Mouse (Mus musculus) hindbrain, embryonic 15.5 days (tissue): ENCODE data around the gene Rwdd2a. TPM values are rescaled to one million over a fixed set of nuclear protein-coding genes. Genes with fewer than 3 reads are reported as not detected.
"Not testable (repeated sequence)": the region's sequence is repeated elsewhere in the genome, so short reads cannot be mapped to it uniquely, and the experiment has no call there.

Experiments
- ATAC-seq: fragments of 200-750 bp; cut with Nextera tagmentation; 2 replicates; pipeline ENCODE4 v1.8.0; 2017; ENCODE audit warnings: low read depth, moderate number of reproducible peaks, moderate TSS enrichment; ENCODE audit not compliant: low FRiP score
- H3K27ac ChIP-seq: fragments of 300-500 bp; sonication (generic); replicated peaks from 2 replicates; pipeline ENCODE4 v1.5.1; 2015; ENCODE audit warnings: mild to moderate bottlenecking, inconsistent platforms
- H3K27me3 ChIP-seq: fragments of 300-500 bp; sonication (generic); 2 replicates; pipeline ENCODE4 v1.6.1; 2015; ENCODE audit warnings: control low read depth, inconsistent platforms
- H3K36me3 ChIP-seq: fragments of 300-500 bp; sonication (generic); 2 replicates; pipeline ENCODE4 v1.6.1; 2015; ENCODE audit warnings: control low read depth, inconsistent platforms
- H3K4me1 ChIP-seq: fragments of 300-500 bp; sonication (generic); replicated peaks from 2 replicates; pipeline ENCODE4 v1.6.1; 2015; ENCODE audit warnings: control low read depth, inconsistent platforms
- H3K4me2 ChIP-seq: fragments of 300-500 bp; sonication (generic); 2 replicates; pipeline ENCODE4 v1.6.1; 2015; ENCODE audit warnings: moderate library complexity, mild to moderate bottlenecking, inconsistent platforms
- H3K4me3 ChIP-seq: fragments of 300-500 bp; sonication (generic); 2 replicates; pipeline ENCODE4 v1.5.1; 2015; ENCODE audit warnings: mild to moderate bottlenecking, inconsistent platforms
- H3K9ac ChIP-seq: fragments of 300-500 bp; sonication (generic); 2 replicates; pipeline ENCODE4 v1.6.1; 2015; ENCODE audit warnings: inconsistent platforms
- H3K9me3 ChIP-seq: fragments of 300-500 bp; sonication (generic); 2 replicates; pipeline ENCODE4 v1.6.1; 2016; ENCODE audit warnings: control low read depth, inconsistent platforms
- WGBS: fragments of 180-500 bp; shearing (Covaris S2); methylation state at CpG from one replicate; pipeline ENCODE4 v1.1.7; 2015; 5-methylcytosine and 5-hydroxymethylcytosine counted together
- polyA plus RNA-seq: library from polyadenylated mRNA; unstranded; fragments of >200 nt; fragmentation: Nextera tagmentation; extraction: Ambion mirVana; gene quantifications from 2 replicates; pipeline ENCODE4 v1.2.1, GENCODE M21; 2015

Gene Rwdd2a
- polyA plus RNA-seq, 1 experiment from 2014 or later, result 25.2 TPM

DNA sequence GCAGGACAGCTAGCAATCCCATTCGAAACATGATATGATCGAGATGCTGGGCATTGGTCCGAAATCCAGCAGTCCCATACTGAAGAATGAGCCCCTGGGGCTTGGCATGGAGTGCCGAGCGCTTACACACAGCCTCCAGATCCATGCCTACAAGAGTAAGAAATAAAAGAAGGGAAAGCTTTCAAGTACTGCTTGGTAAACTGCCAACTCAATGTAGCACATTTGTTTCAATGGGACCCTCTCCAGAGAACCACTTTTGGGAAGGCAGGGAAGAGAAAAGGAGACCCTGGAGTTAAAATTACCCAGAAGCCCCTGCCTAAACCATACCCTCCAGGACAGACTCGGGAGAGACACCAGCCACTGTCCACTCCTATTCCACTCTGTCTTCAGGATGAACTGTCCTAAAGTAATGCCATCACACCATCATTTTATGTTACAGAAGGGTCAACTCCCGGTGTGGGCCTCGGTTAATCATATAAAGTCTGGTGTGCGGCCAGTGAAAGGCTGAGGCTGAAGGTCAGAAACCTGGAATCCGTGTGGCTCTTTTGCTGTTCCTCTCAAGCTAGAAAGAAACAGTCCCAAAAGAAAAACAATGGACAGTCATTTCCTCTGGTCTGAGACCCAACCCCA, 1.4 kb upstream of the Rwdd2a start:
- H3K27ac ChIP-seq, result no peak overlapping the region
- H3K4me2 ChIP-seq, result peak overlapping the region; percentile 97
- ATAC-seq, result no peak
- peaks cover 22% of the 10 kb centered on the region for H3K4me1 ChIP-seq
- no peaks in the 10 kb centered on the region for H3K9me3 ChIP-seq
- peak overlapping the region; percentile 60 for H3K4me3 ChIP-seq
- 0 out of 2 replicates have a peak overlapping the region, but pooled peaks have one; percentile 17 for H3K9ac ChIP-seq
- H3K27me3 ChIP-seq, result no peaks in the 10 kb centered on the region
- H3K36me3 ChIP-seq, result peaks cover 23% of the 10 kb centered on the region
- WGBS, result 73% methylated on average over 10 of the region's 10 CpGs

DNA sequence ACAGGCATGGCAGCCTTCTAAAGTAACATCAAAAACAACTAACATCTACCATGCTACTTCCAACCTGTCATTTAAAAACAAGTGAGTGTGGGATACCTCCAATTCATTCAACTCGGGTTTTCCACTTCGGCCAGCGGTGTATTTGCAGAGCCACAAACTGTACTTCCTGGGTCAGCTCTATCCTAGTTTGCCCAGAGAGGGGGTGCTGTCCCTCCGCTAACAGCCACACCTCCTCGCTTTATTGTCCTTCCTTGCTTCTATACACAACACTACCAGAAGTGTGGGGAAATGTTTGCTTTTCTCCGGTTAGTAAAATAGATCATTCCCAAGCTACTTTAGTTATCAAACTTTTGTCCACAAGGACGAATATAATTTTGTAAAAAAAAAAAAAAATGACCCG, 845 bp upstream of the Rwdd2a start:
- ATAC-seq, result no peak
- WGBS, result 19% methylated on average over 8 of the region's 8 CpGs
- Histone ChIP-seq H3K9ac (peak overlapping the region; percentile 55), H3K27me3 (no peaks in the 10 kb centered on the region), H3K4me2 (peak overlapping the region; percentile 97), H3K27ac (no peak overlapping the region; the same call in 1 of the 2 replicates), H3K4me1 (peaks cover 22% of the 10 kb centered on the region), H3K4me3 (peak overlapping the region; percentile 60), H3K36me3 (peaks cover 23% of the 10 kb centered on the region), H3K9me3 (no peaks in the 10 kb centered on the region)

DNA sequence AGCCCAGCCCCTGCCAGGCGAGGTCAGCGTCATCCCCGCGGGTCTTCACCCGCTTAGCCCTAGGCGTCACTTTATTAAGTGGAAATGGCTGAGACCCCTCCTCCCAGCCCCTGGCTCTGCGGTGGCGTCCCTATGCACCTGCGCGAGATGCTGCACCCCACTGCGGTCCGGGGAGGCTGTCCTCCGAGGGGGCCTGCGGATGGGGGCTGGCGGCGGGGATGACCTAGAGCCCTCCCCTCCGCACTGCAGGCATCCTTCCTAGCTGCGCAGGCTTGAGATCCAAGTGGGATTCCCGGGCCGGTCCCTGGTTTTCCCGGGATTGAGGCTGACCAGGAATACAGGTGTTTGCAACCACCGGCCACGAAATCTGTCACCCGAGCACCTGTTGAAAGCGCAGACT, 405 bp downstream of the Rwdd2a start:
- Histone ChIP-seq H3K4me3 (peak overlapping the region; percentile 60), H3K9ac (peak overlapping the region; percentile 50), H3K4me2 (peak overlapping the region; percentile 97), H3K36me3 (peaks cover 12% of the 10 kb centered on the region; the same call in 1 of the 2 replicates), H3K27me3 (no peaks in the 10 kb centered on the region), H3K27ac (0 out of 2 replicates have a peak overlapping the region, but pooled peaks have one; percentile 31), H3K4me1 (peaks cover 22% of the 10 kb centered on the region), H3K9me3 (no peaks in the 10 kb centered on the region)
- WGBS, result under 1% methylated on average over 25 of the region's 25 CpGs
- no peak for ATAC-seq

DNA sequence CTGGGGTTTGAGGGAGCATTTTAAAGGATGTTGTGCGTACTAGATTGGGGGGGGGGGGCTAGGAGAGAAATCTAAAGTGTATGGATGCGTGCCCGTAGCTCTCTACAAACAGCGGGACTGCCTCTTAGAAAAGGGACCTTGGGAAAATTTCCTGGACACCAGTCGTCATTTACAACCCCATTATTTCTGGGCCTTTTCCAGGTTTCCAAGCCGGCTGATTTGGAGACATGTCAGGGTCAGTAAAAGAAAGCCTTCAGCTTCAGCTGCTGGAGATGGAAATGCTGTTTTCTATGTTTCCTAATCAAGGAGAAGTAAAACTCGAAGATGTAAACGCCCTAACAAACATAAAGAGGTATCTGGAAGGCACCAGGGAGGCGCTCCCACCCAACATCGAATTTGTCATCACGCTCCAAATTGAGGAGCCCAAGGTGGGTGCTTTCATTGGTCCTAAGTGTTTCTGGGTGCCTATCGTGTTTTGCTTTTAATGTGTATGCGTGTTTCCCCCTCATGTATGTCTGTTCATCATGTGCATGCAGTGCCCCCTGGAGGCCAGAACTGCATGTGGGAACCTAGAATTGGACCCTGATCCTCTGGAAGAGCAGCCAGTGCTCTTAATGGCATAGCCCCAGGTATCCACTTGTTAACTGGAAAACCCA, 973 bp downstream of the Rwdd2a start:
- Histone ChIP-seq H3K4me1 (peaks cover 22% of the 10 kb centered on the region), H3K4me2 (peak overlapping the region; percentile 97), H3K9ac (peak overlapping the region; percentile 50), H3K9me3 (no peaks in the 10 kb centered on the region), H3K36me3 (peaks cover 9% of the 10 kb centered on the region; the same call in 1 of the 2 replicates), H3K27me3 (no peaks in the 10 kb centered on the region), H3K4me3 (peak overlapping the region; percentile 60), H3K27ac (no peak overlapping the region)
- no peak for ATAC-seq
- WGBS, result 9% methylated on average over 13 of the region's 13 CpGs

DNA sequence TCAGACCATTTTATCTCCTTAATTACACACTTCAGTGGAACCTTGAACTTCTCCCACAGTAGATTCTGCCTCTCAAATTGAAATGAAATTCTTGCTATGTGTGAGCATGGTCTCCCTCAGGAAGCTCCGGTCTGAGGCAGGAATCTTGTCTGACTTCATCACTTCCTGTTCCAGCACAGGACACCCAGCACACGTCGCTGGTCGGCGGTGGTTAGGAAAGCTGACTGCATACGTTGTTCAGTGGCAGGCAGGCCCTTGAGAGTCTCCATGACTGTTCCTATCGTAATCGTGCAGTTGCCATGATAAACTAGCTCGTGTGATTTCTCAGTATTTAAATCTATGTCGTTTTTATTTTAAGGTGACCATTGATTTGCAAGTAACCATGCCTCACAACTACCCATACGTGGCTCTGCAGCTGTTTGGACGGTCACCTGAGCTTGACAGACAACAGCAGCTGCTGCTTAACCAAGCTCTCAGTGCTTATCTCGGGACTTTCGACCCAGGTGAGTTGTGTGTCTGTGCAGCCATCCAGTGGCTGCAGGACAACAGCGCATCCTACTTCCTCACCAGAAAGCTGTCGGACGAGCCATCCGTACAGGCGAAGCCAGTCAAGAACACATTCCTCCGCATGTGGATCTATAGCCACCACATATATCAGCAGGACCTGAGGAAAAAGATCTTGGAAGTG, 2.0 kb downstream of the Rwdd2a start:
- no peak for ATAC-seq
- no peaks in the 10 kb centered on the region for H3K27me3 ChIP-seq
- peaks cover 22% of the 10 kb centered on the region for H3K4me1 ChIP-seq
- H3K27ac ChIP-seq, result no peak overlapping the region
- H3K9ac ChIP-seq, result no peak overlapping the region
- H3K4me2 ChIP-seq, result no peak overlapping the region
- WGBS, result 86% methylated on average over 20 of the region's 20 CpGs
- H3K4me3 ChIP-seq, result no peak overlapping the region
- H3K36me3 ChIP-seq, result peaks cover 3% of the 10 kb centered on the region; the same call in 1 of the 2 replicates
- no peaks in the 10 kb centered on the region for H3K9me3 ChIP-seq

DNA sequence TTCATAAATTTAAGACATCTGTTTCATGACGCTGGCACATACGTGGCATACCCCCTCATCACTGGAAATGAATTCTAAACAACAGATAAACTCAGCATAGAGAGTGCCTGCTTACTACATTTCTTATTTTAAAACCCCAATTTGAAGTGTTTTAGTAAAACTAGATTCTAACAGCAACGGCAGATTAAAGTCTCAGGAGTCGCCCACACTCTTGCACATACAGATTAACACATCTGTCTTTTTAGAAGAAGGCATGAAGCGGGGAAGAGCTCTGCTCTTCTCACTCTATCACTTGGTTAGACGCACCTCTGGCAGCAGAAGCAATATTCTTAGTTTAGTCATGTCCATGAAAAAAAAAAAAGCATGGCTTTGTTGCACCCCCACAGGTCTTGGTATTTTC, 3.4 kb downstream of the Rwdd2a start:
- no peaks in the 10 kb centered on the region for H3K9me3 ChIP-seq
- H3K36me3 ChIP-seq, result 0 out of 2 replicates have a peak, but pooled peaks cover 5% of the 10 kb centered on the region
- ATAC-seq, result no peak
- no peak overlapping the region for H3K9ac ChIP-seq
- H3K27ac ChIP-seq, result no peak overlapping the region
- no peak overlapping the region for H3K4me2 ChIP-seq
- peaks cover 20% of the 10 kb centered on the region for H3K4me1 ChIP-seq
- 95% methylated on average over 6 of the region's 6 CpGs for WGBS
- no peaks in the 10 kb centered on the region for H3K27me3 ChIP-seq
- no peak overlapping the region for H3K4me3 ChIP-seq

DNA sequence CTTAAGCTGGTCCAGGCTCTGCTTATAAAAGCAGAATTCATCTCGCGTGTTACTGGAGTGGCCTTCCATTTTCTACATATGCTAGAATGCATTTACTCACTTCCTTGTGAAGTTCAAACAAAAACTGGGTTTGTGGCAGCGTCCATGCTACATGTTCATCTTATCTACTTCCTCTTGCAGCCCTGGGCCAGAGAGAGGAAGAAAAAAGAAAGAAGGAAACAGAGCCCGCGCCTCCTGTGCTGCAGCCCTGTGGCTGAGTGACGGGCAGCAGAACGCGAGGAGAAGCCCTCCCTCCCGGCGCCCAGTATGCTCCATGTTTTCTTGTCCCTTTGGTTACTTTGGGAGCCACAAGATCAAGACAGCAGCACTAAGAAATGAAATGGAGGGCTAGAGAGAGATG, 7.9 kb downstream of the Rwdd2a start:
- no peak overlapping the region for H3K4me3 ChIP-seq
- H3K27me3 ChIP-seq, result no peaks in the 10 kb centered on the region
- no peaks in the 10 kb centered on the region for H3K9me3 ChIP-seq
- 0 out of 2 replicates have a peak, but pooled peaks cover 5% of the 10 kb centered on the region for H3K36me3 ChIP-seq
- H3K27ac ChIP-seq, result no peak overlapping the region
- WGBS, result 90% methylated on average over 10 of the region's 10 CpGs
- H3K9ac ChIP-seq, result no peak overlapping the region
- H3K4me1 ChIP-seq, result no peaks in the 10 kb centered on the region
- H3K4me2 ChIP-seq, result no peak overlapping the region
- no peak for ATAC-seq

DNA sequence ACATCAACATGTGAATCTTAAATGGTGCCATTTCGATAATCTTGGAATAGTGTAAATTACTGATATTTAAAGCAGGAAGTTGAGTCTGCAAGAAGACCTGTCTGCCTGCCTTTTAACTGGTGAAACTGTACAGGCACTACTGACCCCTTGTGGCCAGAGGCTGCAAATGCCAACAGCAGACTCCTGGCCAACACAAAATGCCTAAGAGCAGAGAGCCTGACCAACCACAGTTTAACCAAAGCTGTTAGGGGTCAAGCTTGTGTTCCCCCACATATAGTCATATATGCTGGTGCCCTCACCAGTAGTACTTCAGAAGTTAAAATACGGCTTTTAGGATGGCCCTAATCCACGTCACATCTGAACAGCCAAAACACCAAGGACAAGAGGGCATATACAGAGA, 11.9 kb downstream of the Rwdd2a start:
- H3K4me2 ChIP-seq, result no peak overlapping the region
- 0 out of 2 replicates have a peak, but pooled peaks cover 5% of the 10 kb centered on the region for H3K36me3 ChIP-seq
- peak; percentile 62; the same call in 1 of the 2 replicates for ATAC-seq
- WGBS, result 59% methylated on average over 3 of the region's 3 CpGs
- no peaks in the 10 kb centered on the region for H3K27me3 ChIP-seq
- H3K9me3 ChIP-seq, result no peaks in the 10 kb centered on the region
- no peak overlapping the region for H3K27ac ChIP-seq
- no peak overlapping the region for H3K9ac ChIP-seq
- no peak overlapping the region for H3K4me3 ChIP-seq
- H3K4me1 ChIP-seq, result no peaks in the 10 kb centered on the region

DNA sequence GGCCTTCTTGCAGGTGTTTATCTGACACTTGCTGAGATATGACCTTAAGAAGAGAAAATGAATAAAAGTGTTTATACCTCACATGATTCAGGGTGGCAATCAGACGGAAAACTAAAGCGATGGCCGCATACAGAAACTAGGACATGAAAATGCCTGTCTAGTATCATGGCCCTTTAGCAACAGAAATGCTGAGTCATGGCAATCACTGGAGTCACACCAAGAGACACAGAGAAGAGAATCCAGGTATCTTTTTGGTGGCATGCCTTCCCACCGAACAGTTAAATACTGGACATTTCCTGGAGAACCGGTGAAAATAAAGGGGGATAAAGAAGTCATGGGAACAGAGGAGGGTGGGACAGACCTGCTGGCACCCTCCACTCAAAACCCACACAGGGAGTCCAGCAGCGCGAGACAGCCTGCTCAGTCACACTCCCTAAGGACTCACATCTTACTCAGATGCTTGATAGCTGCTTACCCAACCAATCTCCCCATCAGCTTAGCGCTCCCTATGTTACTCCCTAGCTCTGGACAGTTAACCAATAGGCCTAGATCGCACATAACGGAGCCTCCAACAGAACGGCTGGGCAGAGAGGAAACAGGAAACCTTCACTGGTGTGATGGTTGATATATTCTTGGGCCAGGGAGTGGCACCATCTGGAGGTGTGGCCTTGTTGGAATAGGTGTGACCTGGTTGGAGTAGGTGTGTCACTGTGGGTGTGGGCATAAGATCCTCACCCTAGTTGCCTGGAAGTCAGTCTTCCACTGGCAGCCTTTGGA, 15.4 kb downstream of the Rwdd2a start:
- 95% methylated on average over 11 of the region's 11 CpGs for WGBS
- H3K4me1 ChIP-seq, result no peaks in the 10 kb centered on the region
- no peak overlapping the region for H3K9ac ChIP-seq
- no peaks in the 10 kb centered on the region for H3K36me3 ChIP-seq
- H3K4me3 ChIP-seq, result no peak overlapping the region
- H3K9me3 ChIP-seq, result no peaks in the 10 kb centered on the region
- ATAC-seq, result no peak
- H3K4me2 ChIP-seq, result no peak overlapping the region
- no peaks in the 10 kb centered on the region for H3K27me3 ChIP-seq
- H3K27ac ChIP-seq, result no peak overlapping the region

DNA sequence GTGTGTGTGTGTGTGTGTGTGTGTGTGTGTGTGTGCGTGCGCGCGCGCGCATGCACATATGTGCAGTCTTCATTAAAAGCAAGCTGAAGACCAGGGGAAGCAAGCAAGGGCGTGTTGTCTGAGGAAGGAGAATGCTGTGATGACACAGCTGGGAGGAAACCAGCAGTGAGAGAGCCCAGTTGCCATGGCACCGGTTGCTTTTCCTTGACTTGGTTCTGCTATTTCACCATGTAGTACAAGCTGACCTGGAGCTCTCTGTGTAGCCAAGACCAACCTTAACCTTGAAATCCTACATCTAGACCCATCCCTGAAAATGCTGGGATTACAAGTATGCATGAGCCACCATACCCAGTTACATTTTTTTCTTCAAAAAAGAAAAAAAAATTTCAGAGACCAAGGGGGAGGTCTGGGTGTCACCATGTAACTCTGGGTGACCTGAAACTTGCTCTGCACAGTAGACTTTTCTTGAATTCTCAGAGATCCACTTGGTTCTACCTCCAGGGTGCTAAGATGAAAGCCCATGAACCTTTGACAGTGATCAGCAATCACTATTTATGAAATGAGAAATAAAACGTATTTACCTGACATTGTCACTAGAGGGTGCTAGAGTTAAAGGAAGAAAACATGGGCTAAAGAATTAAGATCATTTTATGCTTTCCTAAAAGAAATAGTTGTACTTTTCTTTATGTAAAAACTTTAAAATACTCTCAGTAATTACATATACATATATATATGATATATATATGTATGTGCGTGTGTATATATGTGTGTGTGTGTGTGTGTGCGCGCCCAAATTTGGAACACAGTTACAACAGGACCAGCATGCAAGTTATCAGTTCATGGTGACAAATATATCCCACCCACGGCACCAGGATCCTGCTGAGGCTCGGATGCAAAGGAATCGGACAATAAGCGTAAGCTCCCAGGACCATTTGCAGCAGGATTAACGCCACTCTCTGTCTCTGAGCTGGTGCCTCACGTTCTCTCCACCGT, 21.2 kb downstream of the Rwdd2a start:
- Histone ChIP-seq H3K27ac (no peak overlapping the region), H3K9me3 (no peaks in the 10 kb centered on the region), H3K9ac (no peak overlapping the region), H3K27me3 (no peaks in the 10 kb centered on the region), H3K36me3 (peaks cover 7% of the 10 kb centered on the region; the same call in 1 of the 2 replicates), H3K4me3 (no peak overlapping the region), H3K4me2 (no peak overlapping the region), H3K4me1 (no peaks in the 10 kb centered on the region; the same call in 1 of the 2 replicates)
- ATAC-seq, result 0 out of 2 replicates have a peak, but pooled peaks have one; percentile 40
- WGBS, result 76% methylated on average over 19 of the region's 19 CpGs

DNA sequence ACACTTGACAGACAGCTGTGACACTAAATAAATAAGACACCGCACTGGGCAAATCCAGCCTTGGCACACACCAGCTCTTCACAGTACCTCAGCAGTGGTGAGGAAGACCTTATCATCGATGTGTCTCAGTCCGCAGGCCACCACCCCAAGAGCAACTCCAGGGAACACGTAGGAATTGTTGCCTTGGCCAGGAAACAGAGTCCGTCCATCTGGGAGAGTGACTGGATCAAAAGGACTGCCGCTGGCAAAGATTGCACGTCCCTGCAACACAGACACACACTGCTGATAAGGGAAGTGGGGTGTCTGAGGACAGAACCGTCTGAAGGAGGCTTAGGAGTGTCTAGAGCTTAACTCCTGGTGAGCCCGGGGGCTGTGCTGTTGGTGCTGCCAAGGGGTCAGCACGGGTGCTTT, 22.6 kb downstream of the Rwdd2a start:
- 0 out of 2 replicates have a peak, but pooled peaks have one; percentile 54 for ATAC-seq
- H3K9me3 ChIP-seq, H3K4me1 ChIP-seq, H3K4me3 ChIP-seq, H3K27me3 ChIP-seq, H3K36me3 ChIP-seq, H3K4me2 ChIP-seq, H3K27ac ChIP-seq, H3K9ac ChIP-seq: not testable (repeated sequence)
- 69% methylated on average over 10 of the region's 10 CpGs for WGBS
